Mouse (Mus musculus) mature B cell (primary cell): ENCODE data around the gene D830030K20Rik.
"Not testable (repeated sequence)": the region's sequence is repeated elsewhere in the genome, so short reads cannot be mapped to it uniquely, and the experiment has no call there.

ENCODE experiments used
- in situ Hi-C: fragments of 300-500 bp; cut with MboI; formaldehyde crosslinking; loops from 2 replicates; pipeline ENCODE4 v1.14.3; 2019

The D830030K20Rik gene

GRCm38 (mm10) chr14:3208272-3209152 is at the start of gene D830030K20Rik:
Gene D830030K20Rik (plus strand): TSS chr14:3208488.
- in situ Hi-C loops, result not testable (repeated sequence)

GRCm38 (mm10) chr14:3187955-3188354 is 20.3 kb upstream of the D830030K20Rik start, which contains the start of gene Gm5795:
Gene Gm5795 (plus strand): TSS chr14:3188255.
- in situ Hi-C loops, result not testable (repeated sequence)

- in situ Hi-C loops, result not testable (repeated sequence)
These were observed 1.1 kb downstream of the D830030K20Rik start for GRCm38 (mm10) chr14:3209367-3209766.

GRCm38 (mm10) chr14:3262531-3262930 is 54.2 kb downstream of the D830030K20Rik start:
- in situ Hi-C loops, result not testable (repeated sequence)
